Mouse (Mus musculus) bone marrow, adult 2 months (tissue): ENCODE measurements around the gene Ifna6.
"Not testable (repeated sequence)": the region's sequence is repeated elsewhere in the genome, so short reads cannot be mapped to it uniquely, and the experiment has no call there.

Experiments
- CTCF ChIP-seq: fragments of 200-500 bp; IDR thresholded peaks from 2 replicates; pipeline ENCODE4 v1.5.1; 2011; ENCODE audit warnings: low read length, control low read depth; ENCODE audit not compliant: control insufficient read depth, insufficient read depth
- POLR2A ChIP-seq: fragments of 200-500 bp; IDR thresholded peaks from 2 replicates; pipeline ENCODE4 v1.6.1; 2011; ENCODE audit warnings: low read depth, mild to moderate bottlenecking, control low read depth, low read length, borderline replicate concordance; ENCODE audit not compliant: control insufficient read depth

- not testable (repeated sequence) for TF ChIP-seq CTCF, POLR2A
These were observed at the start of gene Ifna6 for GRCm38 (mm10) chr4:88827116-88827515.
